Mouse (Mus musculus) stomach, postnatal 0 days (tissue): ENCODE measurements at regions not wholly inside any gene's neighbourhood (a gene's known extent, or its start where the extent isn't known, plus 50 kb on each side); places are given as distances from the start of the nearest gene placed in this dataset.

ENCODE experiments used
- ATAC-seq: fragments of 200-750 bp; cut with Nextera tagmentation; 2 replicates; pipeline ENCODE4 v1.8.0; 2017; ENCODE audit not compliant: low FRiP score, low TSS enrichment
- DNase-seq: peaks from one replicate; pipeline ENCODE4 v3.0.0-alpha.2; 2016; ENCODE audit warnings: low spot score
- H3K27ac ChIP-seq: fragments of 300-500 bp; sonication (generic); replicated peaks from 2 replicates; pipeline ENCODE4 v1.5.1; 2014; ENCODE audit warnings: mild to moderate bottlenecking, control low read depth
- H3K27me3 ChIP-seq: fragments of 300-500 bp; sonication (generic); 2 replicates; pipeline ENCODE4 v1.6.1; 2014; ENCODE audit warnings: low read length; ENCODE audit not compliant: control insufficient read depth, insufficient read depth
- H3K36me3 ChIP-seq: fragments of 300-500 bp; sonication (generic); 2 replicates; pipeline ENCODE4 v1.6.1; 2014; ENCODE audit warnings: low read length, mixed read lengths; ENCODE audit not compliant: control insufficient read depth, insufficient read depth
- H3K4me1 ChIP-seq: fragments of 300-500 bp; sonication (generic); replicated peaks from 2 replicates; pipeline ENCODE4 v1.6.1; 2014; ENCODE audit warnings: antibody characterized with exemption; ENCODE audit not compliant: control insufficient read depth, insufficient read depth
- H3K4me2 ChIP-seq: fragments of 300-500 bp; sonication (generic); replicated peaks from 2 replicates; pipeline ENCODE4 v1.6.1; 2014; ENCODE audit warnings: low read depth, mild to moderate bottlenecking, control low read depth, moderate library complexity
- H3K4me3 ChIP-seq: fragments of 300-500 bp; sonication (generic); 2 replicates; pipeline ENCODE4 v1.5.1; 2014; ENCODE audit warnings: low read depth, low read length, control low read depth
- H3K9ac ChIP-seq: fragments of 300-500 bp; sonication (generic); 2 replicates; pipeline ENCODE4 v1.6.1; 2014; ENCODE audit warnings: mild to moderate bottlenecking, low read length, control low read depth, mixed read lengths
- H3K9me3 ChIP-seq: fragments of 300-500 bp; sonication (generic); 2 replicates; pipeline ENCODE4 v1.6.1; 2016; ENCODE audit warnings: low read length; ENCODE audit not compliant: control insufficient read depth
- CTCF ChIP-seq: IDR thresholded peaks from 2 replicates; pipeline ENCODE4 v1.5.1; 2016; ENCODE audit warnings: antibody characterized with exemption, low read depth, mild to moderate bottlenecking, moderate library complexity
- EP300 ChIP-seq: optimal IDR thresholded peaks from 2 replicates; pipeline ENCODE3; 2016; ENCODE audit warnings: antibody characterized with exemption
- WGBS: fragments of 180-500 bp; shearing (Covaris S2); extraction: QIAGEN DNeasy Blood & Tissue Kit; methylation state at CpG from one replicate; pipeline ENCODE4 v1.1.7; 2014; 5-methylcytosine and 5-hydroxymethylcytosine counted together

- Histone ChIP-seq H3K4me1 (no peaks in the 10 kb centered on the region), H3K4me2 (no peak overlapping the region), H3K27ac (no peak overlapping the region), H3K4me3 (no peak overlapping the region), H3K9me3 (no peaks in the 10 kb centered on the region), H3K36me3 (no peaks in the 10 kb centered on the region), H3K9ac (no peak overlapping the region), H3K27me3 (no peaks in the 10 kb centered on the region)
- 41% methylated on average over 9 of the region's 9 CpGs for WGBS
- no peak for TF ChIP-seq EP300
- no peak for TF ChIP-seq CTCF
- no peak for ATAC-seq
- DNase-seq, result no peak
Measured at GRCm38 (mm10) chr8:115466553-115466952, 241.0 kb downstream of the Maf start.

DNA sequence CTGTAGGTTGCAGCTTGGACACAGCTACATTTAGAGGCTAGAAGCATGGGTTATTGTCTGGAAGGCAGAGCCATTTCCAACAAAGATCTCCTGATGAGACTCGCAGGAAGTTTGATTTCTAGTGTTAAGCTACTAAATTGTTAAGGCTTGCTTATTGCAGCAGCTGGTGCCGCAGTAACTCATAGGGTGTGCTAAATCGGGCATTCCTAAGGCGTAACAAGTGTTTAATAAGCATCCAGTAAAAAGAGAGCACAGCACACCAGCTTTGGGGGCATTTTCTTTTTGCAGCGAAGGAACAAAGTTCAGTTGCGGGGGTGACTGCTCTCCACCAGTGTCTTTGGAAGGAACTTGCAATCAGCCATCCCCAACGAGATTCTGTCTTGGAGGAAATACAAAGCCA lies 241.5 kb downstream of the Maf start:
- no peak for ATAC-seq
- 79% methylated on average over 7 of the region's 7 CpGs for whole genome bisulfite sequencing

DNA sequence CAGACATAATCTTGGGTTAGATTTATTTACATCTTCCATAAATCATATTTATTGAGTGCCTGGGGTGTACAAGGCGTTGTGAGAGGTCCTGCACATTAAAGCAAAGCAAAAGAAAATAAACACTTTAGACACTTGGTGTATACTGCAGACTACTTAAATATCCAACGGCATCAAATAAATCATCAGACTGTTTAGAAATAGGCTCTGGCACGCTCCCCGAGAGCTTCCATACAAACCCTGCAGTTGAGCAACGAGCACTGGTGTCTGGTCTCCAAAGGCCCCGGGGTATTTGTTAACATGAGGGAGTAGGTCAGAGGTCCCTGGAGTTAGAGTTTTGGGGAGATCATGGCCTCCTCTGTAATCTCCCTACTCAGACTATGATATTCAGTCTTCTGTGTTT lies 244.9 kb downstream of the Maf start:
- H3K27ac ChIP-seq, result no peak overlapping the region

More for the DNA sequence above, 241.5 kb downstream of the Maf start:
- no peaks in the 10 kb centered on the region for H3K4me1 ChIP-seq
- no peak overlapping the region for H3K9ac ChIP-seq
- no peaks in the 10 kb centered on the region for H3K36me3 ChIP-seq
- no peaks in the 10 kb centered on the region for H3K9me3 ChIP-seq
- H3K27me3 ChIP-seq, result no peaks in the 10 kb centered on the region
- H3K27ac ChIP-seq, result no peak overlapping the region
- H3K4me2 ChIP-seq, result no peak overlapping the region
- H3K4me3 ChIP-seq, result no peak overlapping the region
- TF ChIP-seq EP300 (no peak), CTCF (no peak)
- no peak for DNase-seq

GRCm38 (mm10) chr8:115458119-115458518 lies 249.5 kb downstream of the Maf start:
- ATAC-seq, result peak; percentile 56; the same call in 1 of the 2 replicates
- no peak overlapping the region for H3K4me3 ChIP-seq
- no peaks in the 10 kb centered on the region for H3K27me3 ChIP-seq
- H3K4me2 ChIP-seq, result no peak overlapping the region
- H3K4me1 ChIP-seq, result no peaks in the 10 kb centered on the region
- H3K27ac ChIP-seq, result no peak overlapping the region
- DNase-seq, result no peak
- no peaks in the 10 kb centered on the region for H3K36me3 ChIP-seq
- 42% methylated on average over 3 of the region's 3 CpGs for WGBS
- TF ChIP-seq CTCF (no peak), EP300 (no peak)
- H3K9ac ChIP-seq, result no peak overlapping the region
- no peaks in the 10 kb centered on the region for H3K9me3 ChIP-seq

More for the DNA sequence above, 244.9 kb downstream of the Maf start:
- no peak overlapping the region for H3K4me3 ChIP-seq
- TF ChIP-seq CTCF (no peak), EP300 (peak; percentile 28)
- ATAC-seq (peak; percentile 69; the same call in 1 of the 2 replicates), DNase-seq (peak; percentile 23)
- H3K27me3 ChIP-seq, result no peaks in the 10 kb centered on the region
- no peaks in the 10 kb centered on the region for H3K4me1 ChIP-seq
- no peaks in the 10 kb centered on the region for H3K36me3 ChIP-seq
- H3K9ac ChIP-seq, result no peak overlapping the region
- H3K4me2 ChIP-seq, result 0 out of 2 replicates have a peak overlapping the region, but pooled peaks have one; percentile 18
- 23% methylated on average over 6 of the region's 6 CpGs for WGBS
- H3K9me3 ChIP-seq, result no peaks in the 10 kb centered on the region

DNA sequence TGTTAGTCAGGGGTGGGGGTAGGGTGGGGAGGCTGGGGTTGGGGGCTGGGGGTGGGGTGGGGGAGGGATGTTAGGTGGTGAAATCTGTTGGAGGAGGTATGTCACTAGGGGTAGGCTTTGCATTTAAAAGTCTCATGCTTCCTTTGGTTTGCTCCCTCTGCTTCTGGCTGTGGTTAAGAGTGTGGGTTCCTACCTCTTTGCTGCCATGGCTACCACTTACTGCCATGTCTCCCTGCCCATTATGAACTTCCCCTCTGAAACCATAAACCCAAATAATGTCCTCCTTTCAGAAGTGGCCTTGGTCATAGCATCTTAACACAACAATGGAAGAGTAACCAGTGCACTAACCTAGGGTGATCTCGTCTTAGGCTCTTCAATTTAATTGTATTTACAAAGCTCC lies 256.8 kb downstream of the Maf start:
- no peak for DNase-seq

DNA sequence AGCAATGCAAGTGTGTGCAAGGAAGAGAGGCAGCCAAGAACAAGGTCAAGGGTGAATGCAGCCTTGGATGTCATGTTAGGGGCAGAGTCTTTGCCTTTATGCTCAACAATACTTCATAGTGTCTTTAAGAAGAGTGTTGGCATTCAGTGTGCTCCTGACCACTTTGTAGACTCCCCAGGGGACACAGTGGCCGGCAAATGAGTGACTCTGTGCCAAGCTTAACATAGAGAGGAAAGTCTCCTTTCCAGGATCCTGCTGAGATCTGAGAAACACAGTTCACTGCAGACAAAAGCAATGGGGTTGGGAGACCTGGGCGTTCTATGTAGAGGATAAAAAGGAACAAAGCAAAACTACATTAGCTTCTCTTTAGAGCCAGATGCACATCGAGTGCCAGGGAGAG lies 259.2 kb downstream of the Maf start:
- Histone ChIP-seq H3K36me3 (no peaks in the 10 kb centered on the region), H3K27me3 (no peaks in the 10 kb centered on the region), H3K9ac (no peak overlapping the region), H3K4me1 (no peaks in the 10 kb centered on the region), H3K4me2 (no peak overlapping the region), H3K27ac (no peak overlapping the region), H3K9me3 (no peaks in the 10 kb centered on the region), H3K4me3 (no peak overlapping the region)
- WGBS, result 80% methylated on average over 3 of the region's 3 CpGs
- ATAC-seq, result no peak
- TF ChIP-seq EP300 (no peak), CTCF (no peak)
- no peak for DNase-seq

More for the DNA sequence above, 256.8 kb downstream of the Maf start:
- Histone ChIP-seq H3K4me3 (no peak overlapping the region), H3K4me1 (no peaks in the 10 kb centered on the region), H3K4me2 (no peak overlapping the region), H3K27ac (no peak overlapping the region), H3K9ac (no peak overlapping the region), H3K36me3 (no peaks in the 10 kb centered on the region), H3K9me3 (no peaks in the 10 kb centered on the region), H3K27me3 (no peaks in the 10 kb centered on the region)
- TF ChIP-seq CTCF (no peak), EP300 (no peak)
- ATAC-seq, result no peak
- WGBS, result 85% methylated on average over 1 of the region's 1 CpGs
